Mouse (Mus musculus) olfactory bulb, adult 2 months (tissue): ENCODE measurements at regions not wholly inside any gene's neighbourhood (a gene's known extent, or its start where the extent isn't known, plus 50 kb on each side); places are given as distances from the start of the nearest gene placed in this dataset.

Source experiments
- CTCF ChIP-seq: fragments of 200-500 bp; IDR thresholded peaks from 2 replicates; pipeline ENCODE4 v1.5.1; 2012; ENCODE audit warnings: low read depth, mild to moderate bottlenecking, low read length, moderate library complexity; ENCODE audit not compliant: insufficient read depth
- POLR2A ChIP-seq: fragments of 200-500 bp; IDR thresholded peaks from 2 replicates; pipeline ENCODE4 v1.6.1; 2012; ENCODE audit warnings: mild to moderate bottlenecking, low read depth, low read length, moderate library complexity; ENCODE audit not compliant: insufficient read depth

DNA sequence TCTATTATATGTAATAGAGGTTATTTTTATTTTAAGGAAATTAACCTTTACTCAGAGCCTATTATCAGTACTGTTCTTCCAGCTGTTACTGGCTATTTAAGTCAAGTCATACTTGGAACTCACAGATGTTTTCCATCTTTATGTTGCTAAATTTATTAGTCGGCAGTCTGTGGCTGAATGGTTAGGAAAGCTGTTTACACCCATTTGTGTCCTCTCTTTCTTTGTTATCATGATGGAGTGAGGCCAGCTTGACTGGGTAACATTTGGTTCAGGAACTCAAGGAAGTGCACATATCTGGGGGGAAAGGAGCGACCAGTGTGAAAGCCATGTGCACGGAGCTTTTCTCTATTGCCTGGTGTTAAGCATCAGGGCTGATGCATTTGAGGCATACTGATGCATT lies 160.4 kb upstream of the Klf12 start:
- TF ChIP-seq CTCF, result no peak
- TF ChIP-seq POLR2A, result no peak
